Mouse (Mus musculus) embryonic facial prominence, embryonic 11.5 days (tissue): ENCODE results near the gene Cyp4a32. TPM values are rescaled to one million over a fixed set of nuclear protein-coding genes. Genes with fewer than 3 reads are reported as not detected.

ENCODE experiments used
- ATAC-seq: fragments of 200-750 bp; cut with Nextera tagmentation; replicated peaks from 2 replicates; pipeline ENCODE4 v1.8.0; 2017; ENCODE audit warnings: low read depth; ENCODE audit not compliant: insufficient number of reproducible peaks, low FRiP score, low TSS enrichment
- DNase-seq: peaks from one replicate; pipeline ENCODE4 v3.0.0-alpha.2; 2015; ENCODE audit warnings: low spot score
- H3K27ac ChIP-seq: fragments of 300-500 bp; sonication (generic); replicated peaks from 2 replicates; pipeline ENCODE4 v1.5.1; 2014; ENCODE audit warnings: mild to moderate bottlenecking, low read depth, low read length, control low read depth
- H3K27me3 ChIP-seq: fragments of 300-500 bp; sonication (generic); 2 replicates; pipeline ENCODE4 v1.6.1; 2014; ENCODE audit warnings: mild to moderate bottlenecking, low read length, moderate library complexity, mixed read lengths; ENCODE audit not compliant: control insufficient read depth, insufficient read depth
- H3K36me3 ChIP-seq: fragments of 300-500 bp; sonication (generic); replicated peaks from 2 replicates; pipeline ENCODE4 v1.6.1; 2014; ENCODE audit warnings: low read depth, mild to moderate bottlenecking, low read length, moderate library complexity, mixed read lengths; ENCODE audit not compliant: control insufficient read depth, insufficient read depth
- H3K4me1 ChIP-seq: fragments of 300-500 bp; sonication (generic); 2 replicates; pipeline ENCODE4 v1.6.1; 2014; ENCODE audit warnings: low read length, mixed read lengths; ENCODE audit not compliant: control insufficient read depth, insufficient read depth
- H3K4me2 ChIP-seq: fragments of 300-500 bp; sonication (generic); 2 replicates; pipeline ENCODE4 v1.6.1; 2014; ENCODE audit warnings: low read depth, mild to moderate bottlenecking, control low read depth, low read length, moderate library complexity
- H3K4me3 ChIP-seq: fragments of 300-500 bp; sonication (generic); 2 replicates; pipeline ENCODE4 v1.5.1; 2014; ENCODE audit warnings: low read depth, low read length, control low read depth
- H3K9ac ChIP-seq: fragments of 300-500 bp; sonication (generic); replicated peaks from 2 replicates; pipeline ENCODE4 v1.6.1; 2014; ENCODE audit warnings: mild to moderate bottlenecking, control low read depth, low read length
- H3K9me3 ChIP-seq: fragments of 300-500 bp; sonication (generic); replicated peaks from 2 replicates; pipeline ENCODE4 v1.6.1; 2016; ENCODE audit warnings: mild to moderate bottlenecking, low read length, inconsistent platforms, mixed read lengths; ENCODE audit not compliant: control insufficient read depth
- polyA plus RNA-seq: library from polyadenylated mRNA; unstranded; fragments of >200 nt; fragmentation: Nextera tagmentation; extraction: Ambion mirVana; gene quantifications from 2 replicates; pipeline ENCODE4 v1.2.1, GENCODE M21; 2014

Cyp4a32 gene
- polyA plus RNA-seq, 1 experiment from 2014 or later, result not detected

DNA sequence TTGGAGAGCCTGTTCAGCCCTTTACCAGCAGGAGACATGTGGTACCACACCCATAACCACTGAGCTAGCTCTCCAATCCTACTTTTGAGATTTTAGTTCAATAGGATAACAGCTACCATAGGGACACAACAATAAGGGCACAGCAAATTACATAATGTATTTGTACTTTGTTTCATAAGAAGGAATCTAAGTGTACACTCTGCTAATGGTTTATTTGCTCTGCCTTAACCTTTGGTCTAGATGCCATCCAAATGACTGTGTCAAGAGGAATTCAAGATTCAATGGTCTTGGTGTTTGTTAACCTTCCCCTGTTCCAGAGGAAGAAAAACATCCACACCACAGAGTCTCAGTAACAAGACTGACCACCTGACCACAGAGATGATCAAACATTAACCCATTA, 58.4 kb downstream of the Cyp4a32 start:
- Histone ChIP-seq H3K9me3 (no peaks in the 10 kb centered on the region), H3K4me1 (no peaks in the 10 kb centered on the region), H3K4me3 (no peak overlapping the region), H3K27ac (no peak overlapping the region), H3K27me3 (no peaks in the 10 kb centered on the region; the same call in 1 of the 2 replicates), H3K4me2 (no peak overlapping the region), H3K9ac (no peak overlapping the region), H3K36me3 (no peaks in the 10 kb centered on the region)
- DNase-seq (no peak), ATAC-seq (no peak)

Other genes starting within 250 kb of the Cyp4a32 start
- gene Cyp4a12b, start 189.3 kb upstream of the Cyp4a32 start, polyA plus RNA-seq, result not detected in 2 replicates
- gene Cyp4a30b, start 148.4 kb upstream of the Cyp4a32 start, polyA plus RNA-seq, result not detected in 2 replicates
- gene Cyp4a14, start 104.8 kb upstream of the Cyp4a32 start, polyA plus RNA-seq, result not detected in 2 replicates
- gene Cyp4a10, start 82.7 kb upstream of the Cyp4a32 start, polyA plus RNA-seq, result not detected in 2 replicates
- not detected in 2 replicates for gene Cyp4a31, start 37.3 kb upstream of the Cyp4a32 start, polyA plus RNA-seq
- not detected in 2 replicates for gene Cyp4b1, start 46.8 kb downstream of the Cyp4a32 start, polyA plus RNA-seq
- gene Efcab14, start 136.8 kb downstream of the Cyp4a32 start, polyA plus RNA-seq, result 39.8 and 40.4 TPM in 2 replicates
- 0.46 TPM in 1 of 2 replicates, not detected in the other for gene Tex38, start 180.0 kb downstream of the Cyp4a32 start, polyA plus RNA-seq
- 54.0 and 54.4 TPM in 2 replicates for gene Atpaf1, start 183.8 kb downstream of the Cyp4a32 start, polyA plus RNA-seq
- 2.8 and 4.6 TPM in 2 replicates for gene Mob3c, start 227.1 kb downstream of the Cyp4a32 start, polyA plus RNA-seq
- gene Mknk1, start 238.2 kb downstream of the Cyp4a32 start, polyA plus RNA-seq, result 17.5 and 20.0 TPM in 2 replicates